Mouse (Mus musculus): ENCODE results near the gene Ugt1a10.

Ugt1a10 gene

GRCm38 (mm10) chr1:88231803-88232499 is 176.8 kb downstream of the Ugt1a10 start:
- DNase-seq (ENCODE audit: low spot score) = no peak

- DNase-seq (ENCODE audit: low spot score) = no peak
Observed at GRCm38 (mm10) chr1:88232664-88233380, 177.6 kb downstream of the Ugt1a10 start.

DNA sequence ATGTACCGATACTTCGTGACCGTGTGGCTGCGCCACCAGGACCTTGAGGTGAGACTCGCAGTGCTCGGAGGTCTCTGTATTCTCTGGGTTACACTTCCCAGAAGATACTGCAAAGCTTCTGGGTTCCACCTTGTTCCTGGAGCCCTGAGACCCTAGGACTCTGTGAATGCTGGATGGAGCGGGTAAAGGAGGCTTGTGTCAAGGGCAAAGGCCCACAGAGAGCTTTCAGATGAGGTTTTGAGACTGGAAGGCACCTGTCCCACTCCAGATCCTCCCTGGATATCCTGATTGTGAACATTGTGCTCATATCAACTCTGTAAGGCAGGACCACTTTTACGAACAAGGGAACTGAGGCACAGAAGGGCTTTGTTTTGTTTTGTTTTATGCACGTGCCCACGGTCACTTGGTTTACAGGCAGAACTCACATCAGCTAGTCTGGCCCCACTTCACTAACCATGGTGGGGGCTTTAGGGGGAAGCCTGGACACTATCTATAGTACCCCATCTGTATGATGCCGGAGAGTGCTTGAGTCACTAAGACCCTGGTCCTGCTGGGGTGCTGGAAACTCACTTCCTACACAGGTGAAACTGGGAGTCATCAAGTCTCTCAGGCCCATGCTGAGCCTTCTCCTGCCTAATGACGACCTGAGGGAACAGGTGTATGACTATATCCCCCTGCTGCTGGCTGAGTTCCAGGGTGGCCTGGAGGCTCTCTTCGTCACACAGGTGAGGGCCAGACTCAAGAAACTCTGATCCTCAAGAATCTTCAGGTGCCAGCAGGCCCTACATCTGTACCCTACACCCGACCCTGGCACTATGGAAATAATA is 178.4 kb downstream of the Ugt1a10 start:
- DNase-seq (ENCODE audit: low spot score) = no peak

GRCm38 (mm10) chr1:88234248-88234610 is 179.0 kb downstream of the Ugt1a10 start:
- no peak for DNase-seq (ENCODE audit: low spot score)

DNA sequence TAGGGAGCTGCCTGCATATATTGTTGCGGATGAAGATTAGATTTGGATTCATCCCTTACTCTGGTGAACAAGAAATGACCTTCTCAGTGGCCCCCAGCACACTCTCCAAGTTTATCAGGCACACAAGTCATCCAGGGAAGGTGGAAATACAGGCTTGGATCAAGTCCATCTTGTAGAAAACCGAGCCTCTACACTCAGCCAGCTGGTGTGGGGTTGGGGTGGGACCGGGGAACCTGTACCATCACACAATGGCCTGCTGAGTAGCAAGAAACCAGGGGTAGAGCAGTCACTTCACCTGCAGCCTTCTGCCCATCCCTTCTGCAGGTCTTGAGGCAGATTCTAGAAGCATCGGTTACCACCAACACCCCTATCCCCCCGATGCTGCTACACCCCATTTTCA is 179.5 kb downstream of the Ugt1a10 start:
- DNase-seq (ENCODE audit: low spot score) = no peak

- no peak for DNase-seq (ENCODE audit: low spot score)
Observed at GRCm38 (mm10) chr1:88235046-88235893, 180.1 kb downstream of the Ugt1a10 start.

GRCm38 (mm10) chr1:88235894-88236415 is 180.8 kb downstream of the Ugt1a10 start:
- DNase-seq (ENCODE audit: low spot score) = no peak

- no peak for DNase-seq (ENCODE audit: low spot score)
Observed at GRCm38 (mm10) chr1:88237311-88237710, 182.1 kb downstream of the Ugt1a10 start.

DNA sequence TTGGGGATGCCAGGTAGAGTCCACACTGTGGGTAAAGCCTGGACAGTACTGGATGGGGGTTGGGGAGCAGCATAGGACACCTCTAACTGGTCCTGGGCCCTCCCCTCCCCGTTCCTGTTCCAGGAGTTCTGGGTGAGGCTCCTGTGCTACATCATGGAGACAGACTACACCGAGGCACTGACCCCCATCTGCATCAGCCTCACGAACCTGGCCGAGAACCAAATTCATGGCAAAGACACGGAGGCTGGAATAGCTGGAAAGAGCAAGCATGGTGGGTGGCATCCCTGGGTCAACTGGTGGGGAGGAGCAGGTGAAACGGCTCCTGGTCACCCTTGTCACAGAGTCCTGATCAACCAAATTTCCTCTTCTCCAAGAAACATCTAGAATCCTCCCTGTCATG is 183.6 kb downstream of the Ugt1a10 start:
- DNase-seq (ENCODE audit: low spot score) = no peak

DNA sequence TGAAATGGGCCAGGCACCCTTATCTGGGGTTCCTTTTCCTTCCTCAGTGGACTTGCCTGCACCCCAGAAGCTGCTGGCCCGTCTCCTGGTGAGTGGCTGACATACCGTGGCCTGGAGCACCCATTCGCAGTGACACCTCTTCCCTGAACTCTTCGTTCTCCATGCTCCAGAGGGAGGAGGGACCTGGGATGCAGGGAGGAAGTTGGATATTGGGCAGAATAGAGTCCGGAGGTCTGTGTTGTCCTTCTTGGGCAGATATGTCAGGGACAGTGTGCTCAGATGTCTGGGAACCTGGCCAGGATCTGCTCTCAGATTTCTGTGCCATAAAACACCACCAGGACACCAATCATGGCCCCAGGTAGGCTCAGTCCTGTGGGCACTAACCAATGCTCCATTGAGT is 184.9 kb downstream of the Ugt1a10 start:
- DNase-seq (ENCODE audit: low spot score) = no peak

DNA sequence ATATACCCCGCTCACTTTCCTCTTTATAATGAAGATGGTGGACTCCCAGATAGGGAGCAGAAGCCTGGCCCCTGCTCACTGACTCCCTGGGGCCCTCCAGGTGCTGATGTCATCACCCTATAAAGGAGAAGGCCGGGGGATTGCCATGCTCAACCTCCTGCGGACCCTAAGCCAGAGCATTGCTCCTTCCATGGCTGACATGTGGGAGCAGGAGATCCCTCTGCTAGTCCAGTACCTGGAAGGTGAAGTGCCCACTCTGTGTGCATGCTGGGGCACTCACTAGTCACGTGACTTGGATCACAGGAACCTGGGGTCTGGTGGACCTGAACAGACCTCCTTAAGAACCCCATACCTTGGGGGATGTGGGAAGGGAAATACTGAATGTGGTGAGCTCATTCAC is 185.4 kb downstream of the Ugt1a10 start:
- DNase-seq (ENCODE audit: low spot score) = no peak

DNA sequence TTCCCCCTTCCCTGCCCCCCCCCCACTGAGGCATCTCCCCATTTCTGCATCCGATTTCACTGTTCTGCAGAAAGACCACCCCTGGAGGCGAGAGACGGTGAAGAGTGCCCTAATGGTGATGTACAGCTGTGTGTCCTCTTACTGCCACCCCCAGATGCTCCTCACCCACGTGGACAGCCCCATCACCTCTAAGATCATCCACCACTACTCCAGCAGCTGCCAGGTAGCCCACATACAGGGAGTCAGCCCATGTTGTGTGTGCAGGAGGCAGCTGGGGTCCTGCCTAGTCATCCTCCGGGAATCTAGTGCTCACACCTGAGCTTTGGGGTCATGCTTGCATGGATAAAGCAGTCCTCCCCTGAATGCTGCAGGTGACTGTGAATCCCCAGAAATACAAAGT is 188.7 kb downstream of the Ugt1a10 start:
- no peak for DNase-seq (ENCODE audit: low spot score)

DNA sequence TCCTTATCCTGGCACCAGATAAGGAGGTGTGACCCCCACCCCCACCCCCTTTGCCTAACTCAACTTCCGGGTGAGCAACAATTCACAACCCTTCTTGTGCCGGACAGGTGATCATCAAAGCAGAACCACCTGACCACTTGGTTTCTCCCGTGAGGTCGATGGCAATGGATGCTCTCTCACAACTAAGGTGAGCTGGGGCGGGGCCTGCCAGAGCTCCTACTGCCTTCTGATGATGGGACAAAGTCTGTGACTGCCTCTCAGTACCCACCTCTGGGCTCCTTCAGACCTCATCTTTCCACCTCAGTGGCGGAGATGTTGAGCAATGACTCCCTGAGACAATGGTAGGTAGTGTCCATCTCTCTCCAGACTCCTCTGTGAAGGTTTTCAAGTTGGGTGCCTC is 190.7 kb downstream of the Ugt1a10 start:
- no peak for DNase-seq (ENCODE audit: low spot score)

- no peak for DNase-seq (ENCODE audit: low spot score)
Observed at GRCm38 (mm10) chr1:88246386-88246785, 191.2 kb downstream of the Ugt1a10 start.

- no peak for DNase-seq (ENCODE audit: low spot score)
Observed at GRCm38 (mm10) chr1:88247660-88248059, 192.5 kb downstream of the Ugt1a10 start.

DNA sequence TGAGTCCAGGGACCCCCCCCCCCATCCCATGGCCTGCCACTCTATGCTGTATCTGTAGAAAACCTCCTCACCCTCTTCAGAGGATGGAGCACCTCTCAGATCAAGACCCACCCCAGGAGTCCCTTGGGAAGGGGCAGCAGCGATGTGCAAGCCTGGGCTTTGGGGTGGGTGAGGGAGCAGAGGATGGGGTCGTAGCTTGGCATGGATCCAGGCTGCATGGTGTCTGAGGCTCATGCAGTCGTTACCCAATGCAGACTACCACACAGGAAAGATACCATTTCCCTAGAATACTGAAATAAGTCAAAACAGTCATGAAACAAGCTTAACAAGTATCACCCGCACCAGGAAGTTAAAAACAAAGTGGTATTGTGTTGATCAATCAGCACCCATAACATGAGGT is 193.5 kb downstream of the Ugt1a10 start:
- no peak for DNase-seq (ENCODE audit: low spot score)

- DNase-seq (ENCODE audit: low spot score) = no peak
Observed at GRCm38 (mm10) chr1:88249596-88249995, 194.4 kb downstream of the Ugt1a10 start.

- DNase-seq (ENCODE audit: low spot score) = no peak
Observed at GRCm38 (mm10) chr1:88250023-88250422, 194.8 kb downstream of the Ugt1a10 start.

DNA sequence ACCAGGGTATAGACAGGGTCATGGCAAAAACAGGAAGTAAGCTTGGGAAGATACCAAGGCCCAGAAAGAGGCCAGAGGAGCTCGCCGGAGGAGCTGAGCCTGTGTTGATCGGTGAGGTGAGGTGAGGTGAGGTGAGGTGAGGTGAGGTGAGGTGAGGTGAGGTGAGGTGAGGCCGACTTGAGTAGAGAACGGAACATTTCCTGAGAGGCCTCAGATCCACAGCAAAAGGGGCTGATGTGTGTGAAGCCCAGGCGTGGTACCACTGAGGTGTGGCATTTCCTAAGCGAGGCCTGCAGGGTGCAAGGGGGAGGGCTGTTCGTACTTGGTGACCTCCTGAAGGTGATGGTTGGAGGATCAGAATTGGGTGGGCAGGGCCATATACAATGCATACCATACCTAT is 197.9 kb downstream of the Ugt1a10 start:
- DNase-seq (ENCODE audit: low spot score) = no peak

GRCm38 (mm10) chr1:88253540-88253939 is 198.4 kb downstream of the Ugt1a10 start:
- no peak for DNase-seq (ENCODE audit: low spot score)

DNA sequence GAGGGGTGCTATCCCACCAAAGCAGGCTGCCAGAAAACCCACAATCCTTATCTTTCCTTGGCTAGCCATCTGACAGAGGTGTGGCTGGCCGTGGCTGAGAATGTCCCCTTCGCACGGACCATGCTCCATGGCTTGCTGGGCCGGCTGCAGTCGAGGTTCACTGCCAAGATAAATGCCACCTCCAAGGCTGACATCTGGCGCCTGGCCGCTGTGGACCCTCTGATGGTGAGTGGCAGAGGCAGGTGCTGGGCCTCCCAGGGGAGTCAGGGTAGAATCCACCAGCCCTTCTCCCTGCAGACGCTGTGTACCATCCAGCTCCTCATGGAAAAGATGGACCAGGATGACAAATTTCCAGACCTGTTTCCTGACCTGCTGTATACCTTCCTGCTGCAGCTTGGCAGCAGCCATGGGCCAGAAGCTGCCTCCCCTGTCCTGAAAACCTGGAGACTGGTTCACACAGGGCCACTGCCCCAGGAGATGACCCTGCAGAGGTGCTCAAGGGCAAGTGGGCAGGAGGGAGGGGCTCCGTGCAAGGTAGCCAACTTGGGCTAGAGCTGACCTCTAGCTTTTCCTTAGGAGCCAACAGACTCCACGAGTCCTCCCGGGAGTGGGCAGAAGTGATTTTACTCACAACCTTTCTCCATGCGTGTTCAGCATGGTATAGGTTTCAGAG is 199.7 kb downstream of the Ugt1a10 start:
- no peak for DNase-seq (ENCODE audit: low spot score)

Data from ovary, postnatal 14 days (tissue).